Mouse (Mus musculus) heart, postnatal 14 days (tissue): ENCODE results near the gene Ssbp3. TPM values are rescaled to one million over a fixed set of nuclear protein-coding genes. Genes with fewer than 3 reads are reported as not detected.

ENCODE experiments used
- DNase-seq, 2 experiments: peaks; one replicate each; pipeline ENCODE4 v3.0.0; 2021 to 2022
- intact Hi-C: fragments of 180-260 bp; cut with DNase I; formaldehyde crosslinking; loops from one replicate; pipeline ENCODE4 v1.15.1; 2025
- total RNA-seq, 2 experiments: library from RNA; stranded (reverse); gene quantifications; 2 replicates each; pipeline ENCODE4 v1.2.3; 2021

Gene Ssbp3
- total RNA-seq, 2 experiments from 2014 or later: 42.5 to 46.9 TPM

GRCm38 (mm10) chr4:106902157-106902556 is 8.3 kb upstream of the Ssbp3 start:
- intact Hi-C loops: no loop called here
- no peak for DNase-seq

- no peak for DNase-seq
- intact Hi-C loops: no loop called here
Observed at GRCm38 (mm10) chr4:106905898-106906297, 4.6 kb upstream of the Ssbp3 start.

GRCm38 (mm10) chr4:106907701-106908425 is 2.6 kb upstream of the Ssbp3 start:
- DNase-seq: peak; percentile 36 to 53
- intact Hi-C loops: loop anchor here (2.0 kb wide), 1 partner anchor 19 kb away; no protein-coding TSS in a partner anchor

GRCm38 (mm10) chr4:106908426-106908809 is 2.1 kb upstream of the Ssbp3 start:
- intact Hi-C loops: loop anchor here (2.0 kb wide), 1 partner anchor 20 kb away; no protein-coding TSS in a partner anchor

GRCm38 (mm10) chr4:106908950-106909751 is 1.4 kb upstream of the Ssbp3 start:
- DNase-seq: peak; percentile 60 to 74
- intact Hi-C loops: loop anchor here (1.0 to 2.0 kb wide), 2 partner anchors 20 to 69 kb away; no protein-coding TSS in a partner anchor

More at GRCm38 (mm10) chr4:106908426-106908809, 2.1 kb upstream of the Ssbp3 start:
- peak; percentile 52 to 63 for DNase-seq

- peak; percentile 19 to 36 for DNase-seq
- intact Hi-C loops: loop anchor here (1.0 to 5.0 kb wide), 5 partner anchors 21 to 255 kb away; partner anchors contain the start of genes Cyb5rl and Mrpl37
Observed at GRCm38 (mm10) chr4:106909797-106910196, 704 bp upstream of the Ssbp3 start.

- intact Hi-C loops: loop anchor here (2.0 to 5.0 kb wide), 3 partner anchors 41 to 253 kb away; partner anchors contain the start of genes Cyb5rl and Mrpl37
- peak; percentile 95 to 98 for DNase-seq
Observed at GRCm38 (mm10) chr4:106911246-106911801, 823 bp downstream of the Ssbp3 start.

- peak; percentile 42 to 48 for DNase-seq
Observed at GRCm38 (mm10) chr4:106911951-106912688, 1.6 kb downstream of the Ssbp3 start.

GRCm38 (mm10) chr4:106912689-106913041 is 2.2 kb downstream of the Ssbp3 start:
- intact Hi-C loops: loop anchor here (2.0 to 5.0 kb wide), 3 partner anchors 40 to 155 kb away; partner anchors contain the start of genes Cyb5rl and Mrpl37
- no peak for DNase-seq

More at GRCm38 (mm10) chr4:106911951-106912688, 1.6 kb downstream of the Ssbp3 start:
- intact Hi-C loops: loop anchor here (2.0 to 5.0 kb wide), 4 partner anchors 40 to 253 kb away; partner anchors contain the start of genes Cyb5rl and Mrpl37

- DNase-seq: peak; percentile 40 to 46
- intact Hi-C loops: loop anchor here (2.0 to 5.0 kb wide), 3 partner anchors 39 to 154 kb away; partner anchors contain the start of genes Cyb5rl and Mrpl37
Observed at GRCm38 (mm10) chr4:106913411-106914049, 3.0 kb downstream of the Ssbp3 start.

GRCm38 (mm10) chr4:106915265-106915664 is 4.8 kb downstream of the Ssbp3 start:
- intact Hi-C loops: no loop called here
- DNase-seq: no peak

GRCm38 (mm10) chr4:106918263-106918662 is 7.8 kb downstream of the Ssbp3 start:
- no peak for DNase-seq
- intact Hi-C loops: no loop called here

- intact Hi-C loops: no loop called here
- no peak for DNase-seq
Observed at GRCm38 (mm10) chr4:106920119-106920518, 9.6 kb downstream of the Ssbp3 start.

- intact Hi-C loops: no loop called here
Observed at GRCm38 (mm10) chr4:106921375-106922336, 11.2 kb downstream of the Ssbp3 start.

GRCm38 (mm10) chr4:106922919-106923318 is 12.4 kb downstream of the Ssbp3 start:
- intact Hi-C loops: no loop called here

More at GRCm38 (mm10) chr4:106921375-106922336, 11.2 kb downstream of the Ssbp3 start:
- peak in 1 of 2 experiments; percentile 32 for DNase-seq

GRCm38 (mm10) chr4:106924175-106924574 is 13.7 kb downstream of the Ssbp3 start:
- intact Hi-C loops: no loop called here
- no peak for DNase-seq

More at GRCm38 (mm10) chr4:106922919-106923318, 12.4 kb downstream of the Ssbp3 start:
- no peak for DNase-seq

- no peak for DNase-seq
- intact Hi-C loops: no loop called here
Observed at GRCm38 (mm10) chr4:106924888-106925287, 14.4 kb downstream of the Ssbp3 start.

- no peak for DNase-seq
- intact Hi-C loops: no loop called here
Observed at GRCm38 (mm10) chr4:106926401-106926800, 15.9 kb downstream of the Ssbp3 start.
